Mouse (Mus musculus) right cerebral cortex, postnatal 36 days (tissue): ENCODE data around the gene Acvrl1.
"Not testable (repeated sequence)": the region's sequence is repeated elsewhere in the genome, so short reads cannot be mapped to it uniquely, and the experiment has no call there.

Source experiments
- DNase-seq, 2 experiments: peaks; one replicate each; pipeline ENCODE4 v3.0.0; 2022; ENCODE audit warnings: low spot score in 2 of 2, mixed read lengths in 1 of 2

Acvrl1 gene

GRCm38 (mm10) chr15:101107906-101108671 lies 20.2 kb upstream of the Acvrl1 start:
- no peak for DNase-seq

- no peak for DNase-seq
Observed at GRCm38 (mm10) chr15:101113176-101113575, 15.1 kb upstream of the Acvrl1 start.

DNA sequence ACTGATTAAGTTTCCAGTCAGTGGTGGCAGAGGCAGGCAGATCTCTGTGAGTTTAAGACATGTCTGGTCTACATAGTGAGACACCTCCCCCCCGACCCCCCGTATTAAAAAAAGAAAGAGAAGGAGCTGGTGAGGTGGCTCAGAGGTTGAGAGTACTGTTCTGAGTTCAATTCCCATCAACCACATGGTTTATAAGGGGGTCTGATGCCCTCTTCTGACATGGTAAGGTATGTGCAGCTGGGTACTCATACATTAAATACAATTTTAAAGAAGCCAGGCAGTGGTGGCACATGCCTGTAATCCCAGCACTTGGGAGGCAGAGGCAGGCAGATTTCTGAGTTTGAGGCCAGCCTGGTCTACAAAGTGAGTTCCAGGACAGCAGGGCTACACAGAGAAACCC lies 14.5 kb upstream of the Acvrl1 start:
- DNase-seq: not testable (repeated sequence)

DNA sequence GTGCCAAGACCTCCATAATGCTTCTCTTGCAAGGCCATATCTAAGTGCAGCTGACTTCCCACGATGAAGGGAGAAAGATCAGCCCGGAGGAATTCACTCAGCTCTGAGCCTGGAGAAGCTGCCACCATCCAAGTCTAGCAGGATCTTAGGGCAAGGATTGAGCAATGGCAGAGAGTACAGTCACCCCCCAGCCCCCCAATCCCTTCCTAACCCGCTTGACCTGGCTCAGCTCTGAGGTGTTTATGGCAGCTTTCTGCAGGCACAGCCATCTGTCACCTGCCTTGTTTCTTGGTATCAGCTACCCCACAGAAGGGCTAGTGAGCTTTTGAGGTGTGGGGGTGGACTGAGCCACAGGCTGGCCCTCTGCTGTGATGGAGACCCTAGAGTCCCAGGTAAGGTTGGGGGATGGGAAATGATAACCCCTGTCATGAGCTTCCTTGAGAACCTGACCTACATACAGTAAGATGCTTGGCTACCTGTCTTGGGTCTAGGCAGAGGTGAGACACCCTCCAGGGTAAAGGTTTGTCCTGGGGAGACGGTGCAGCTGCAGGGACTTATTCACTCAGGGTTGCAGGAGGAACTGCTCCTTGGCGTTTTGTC lies 12.7 kb upstream of the Acvrl1 start, which contains the start of gene Ankrd33:
TSS of gene Ankrd33 (plus strand) at position 245 of the 600 bp plus-strand sequence.
- DNase-seq: no peak

GRCm38 (mm10) chr15:101118399-101119125 lies 9.8 kb upstream of the Acvrl1 start:
- DNase-seq: no peak

GRCm38 (mm10) chr15:101121411-101122289 lies 6.7 kb upstream of the Acvrl1 start:
- DNase-seq: no peak

DNA sequence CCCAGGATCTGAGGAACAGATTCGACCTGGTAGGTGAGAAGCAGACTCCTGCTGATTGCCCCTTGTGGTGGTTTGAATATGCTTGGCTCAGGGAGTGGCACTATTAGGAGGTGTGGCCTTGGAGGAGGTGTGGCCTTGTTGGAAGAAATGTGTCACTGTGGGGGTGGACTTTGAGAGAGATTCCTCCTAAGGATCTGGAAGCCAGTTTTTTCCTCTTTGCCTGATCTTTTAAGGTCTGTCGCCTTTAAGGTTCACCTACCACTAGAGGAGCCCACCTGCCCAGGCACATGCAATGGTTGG lies 6.1 kb upstream of the Acvrl1 start:
- no peak for DNase-seq

DNA sequence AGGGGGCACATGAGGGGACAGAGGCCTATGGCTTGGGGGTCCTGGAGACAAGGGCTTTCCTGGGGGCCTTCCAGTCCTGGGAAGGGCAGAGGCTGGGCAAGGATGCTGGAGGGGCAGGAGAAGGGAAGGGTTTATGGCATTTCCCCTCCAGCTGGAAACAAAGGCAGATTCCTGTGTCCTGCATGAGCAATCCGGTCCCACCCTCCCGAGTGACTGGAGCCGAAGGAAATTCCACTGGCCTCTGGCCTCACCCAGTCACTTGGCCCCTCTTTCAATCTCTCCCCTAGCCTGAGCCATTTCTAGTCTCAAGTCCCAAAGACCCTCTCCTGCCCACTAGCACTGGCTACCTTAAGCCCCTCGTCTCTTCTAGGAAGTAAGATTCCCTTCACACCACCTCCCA lies 5.1 kb upstream of the Acvrl1 start:
- DNase-seq: no peak

- DNase-seq: no peak
Observed at GRCm38 (mm10) chr15:101125561-101125960, 2.8 kb upstream of the Acvrl1 start.

DNA sequence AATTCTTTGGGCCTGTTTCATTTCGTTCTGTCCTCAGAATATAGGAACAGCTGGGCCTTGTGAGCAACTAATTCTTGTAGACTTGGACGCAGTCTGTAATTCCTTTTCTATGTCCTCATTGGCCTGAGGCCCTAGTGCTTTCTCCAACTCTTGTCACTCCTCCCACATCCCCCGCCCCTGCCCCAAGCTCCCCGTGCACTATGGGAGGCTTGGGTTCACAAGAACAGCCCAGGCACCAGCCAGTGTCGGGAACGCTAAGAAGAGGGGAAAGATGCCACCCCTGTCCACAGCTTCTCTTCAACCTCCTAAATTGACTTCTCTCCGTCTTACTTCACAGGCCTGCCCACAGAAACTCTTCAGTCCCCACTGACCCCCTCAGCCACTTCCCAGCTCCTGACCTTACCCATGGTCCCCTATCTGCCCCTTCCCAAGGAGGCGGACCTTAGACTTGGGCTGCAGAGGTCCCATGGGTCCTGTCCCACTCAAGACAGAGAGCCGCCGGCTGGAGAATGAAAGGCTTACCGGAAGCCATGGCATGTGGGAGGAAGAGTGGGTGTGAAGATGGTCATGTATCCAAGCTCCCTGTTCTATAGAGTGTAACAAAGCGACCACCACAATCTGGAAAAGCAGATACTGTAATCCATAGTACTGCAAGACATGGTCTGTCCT lies 1.3 kb upstream of the Acvrl1 start:
- no peak for DNase-seq

DNA sequence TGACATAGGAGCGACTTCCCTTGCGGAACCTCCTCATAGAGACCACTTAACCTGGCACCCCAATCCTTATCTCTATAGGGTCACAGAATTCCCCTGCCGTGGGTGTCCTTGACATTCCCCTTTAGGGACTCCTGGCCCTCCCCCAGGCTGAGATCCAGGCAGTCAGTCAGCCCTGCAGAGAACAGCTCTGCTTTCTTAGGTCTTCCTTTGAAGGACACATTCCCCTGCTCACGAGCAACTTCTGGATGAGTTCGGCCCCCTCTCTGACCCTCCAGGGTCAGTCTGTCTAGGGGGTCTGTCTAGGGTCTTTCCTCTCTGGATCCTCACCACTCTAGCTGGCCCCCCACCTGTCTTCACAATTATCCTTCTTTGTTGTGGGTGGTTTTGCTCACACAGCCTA lies 1.1 kb downstream of the Acvrl1 start:
- DNase-seq: no peak

DNA sequence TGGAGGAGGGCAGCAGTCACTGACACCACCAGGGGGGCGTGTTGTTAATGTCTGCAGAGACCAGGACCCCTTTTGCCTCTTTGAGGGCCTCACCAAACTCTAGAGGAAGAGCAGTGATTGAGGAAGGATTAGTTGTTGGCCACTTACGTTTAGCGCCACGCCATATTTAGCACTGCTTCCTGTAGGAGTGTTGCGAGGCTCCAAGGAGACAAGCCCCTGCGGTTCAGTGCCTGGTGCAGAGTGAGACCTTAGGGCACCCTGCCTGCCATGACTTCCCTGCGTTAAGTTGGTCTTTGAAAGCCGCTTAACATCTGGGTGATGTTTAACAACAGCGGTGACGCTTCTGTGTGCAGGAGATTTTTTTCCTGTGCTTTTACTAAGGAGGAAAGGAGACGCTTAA lies 3.2 kb downstream of the Acvrl1 start:
- DNase-seq: no peak

GRCm38 (mm10) chr15:101132041-101132440 lies 3.7 kb downstream of the Acvrl1 start:
- DNase-seq: no peak

GRCm38 (mm10) chr15:101132761-101133160 lies 4.4 kb downstream of the Acvrl1 start:
- DNase-seq: no peak

GRCm38 (mm10) chr15:101133993-101134704 lies 5.8 kb downstream of the Acvrl1 start:
- no peak for DNase-seq

DNA sequence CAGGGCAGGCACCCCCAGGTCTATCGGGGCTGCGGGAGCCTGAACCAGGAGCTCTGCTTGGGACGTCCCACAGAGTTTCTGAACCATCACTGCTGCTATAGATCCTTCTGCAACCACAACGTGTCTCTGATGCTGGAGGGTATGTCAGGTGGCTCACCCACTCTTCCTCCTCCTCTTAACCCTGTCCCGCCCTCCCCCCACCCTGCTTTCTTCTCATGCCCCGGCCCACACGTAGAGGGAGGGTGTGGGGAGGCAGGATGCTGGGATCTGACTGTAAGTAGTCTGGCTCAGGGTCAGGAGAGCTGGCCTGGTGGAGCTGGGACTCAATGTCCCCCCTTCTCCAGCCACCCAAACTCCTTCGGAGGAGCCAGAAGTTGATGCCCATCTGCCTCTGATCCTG lies 7.1 kb downstream of the Acvrl1 start:
- no peak for DNase-seq

GRCm38 (mm10) chr15:101137455-101137854 lies 9.1 kb downstream of the Acvrl1 start:
- DNase-seq: no peak

- DNase-seq: no peak
Observed at GRCm38 (mm10) chr15:101138675-101139074, 10.4 kb downstream of the Acvrl1 start.

- no peak for DNase-seq
Observed at GRCm38 (mm10) chr15:101139885-101140284, 11.6 kb downstream of the Acvrl1 start.

GRCm38 (mm10) chr15:101140587-101140986 lies 12.3 kb downstream of the Acvrl1 start:
- no peak for DNase-seq

DNA sequence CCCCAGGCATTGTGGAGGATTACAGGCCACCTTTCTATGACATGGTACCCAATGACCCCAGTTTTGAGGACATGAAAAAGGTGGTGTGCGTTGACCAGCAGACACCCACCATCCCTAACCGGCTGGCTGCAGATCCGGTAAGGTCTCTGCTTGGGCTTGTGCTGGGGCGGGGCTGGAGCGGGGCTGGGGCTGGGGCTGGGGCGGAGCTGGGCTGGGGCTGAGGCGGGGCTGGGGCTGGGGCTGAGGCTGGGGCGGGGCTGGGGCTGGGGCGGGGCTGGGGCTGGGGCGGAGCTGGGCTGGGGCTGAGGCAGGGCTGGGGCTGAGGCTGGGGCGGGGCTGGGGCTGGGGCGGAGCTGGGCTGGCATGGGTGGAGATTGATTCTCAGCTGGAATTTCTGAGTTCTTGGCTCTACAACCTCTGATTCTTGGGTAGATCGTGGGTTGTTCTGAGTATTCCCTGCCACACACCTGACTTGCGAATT lies 12.8 kb downstream of the Acvrl1 start:
- DNase-seq: no peak
